Mouse (Mus musculus): ENCODE data around the gene Pcdh9. TPM values are rescaled to one million over a fixed set of nuclear protein-coding genes. Genes with fewer than 3 reads are reported as not detected.

Gene Pcdh9
- polyA plus RNA-seq, 1 experiment from 2014 or later = 25.3 TPM

DNA sequence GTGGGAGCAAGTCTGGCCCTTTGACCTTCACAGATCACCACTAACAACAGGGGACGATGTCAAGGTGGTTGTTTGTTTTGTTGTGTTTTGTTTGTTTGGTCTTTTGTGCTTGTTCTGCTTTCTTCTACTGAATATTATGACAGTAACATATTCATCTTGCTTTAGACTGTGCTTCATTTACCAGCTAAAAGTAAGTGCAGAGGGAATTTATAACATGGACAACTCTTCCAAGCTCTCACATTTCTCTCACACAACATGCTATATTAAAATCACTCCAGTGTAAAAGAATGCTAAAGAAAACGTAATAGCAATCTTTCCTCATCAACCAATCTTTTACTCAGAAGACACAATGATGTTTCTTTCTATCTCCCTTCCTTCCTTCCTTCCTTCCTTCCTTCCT, 787.7 kb downstream of the Pcdh9 start:
- H3K4me2 ChIP-seq (replicated peaks; ENCODE audit: low read depth, low read length) = no peak overlapping the region
- no peak overlapping the region for H3K4me3 ChIP-seq (ENCODE audit: low read depth, low read length)
- no peaks in the 10 kb centered on the region for H3K4me1 ChIP-seq (ENCODE audit: control insufficient read depth, insufficient read depth, low read length)
- no peaks in the 10 kb centered on the region for H3K27me3 ChIP-seq (ENCODE audit: control insufficient read depth, insufficient read depth, low read length)
- H3K9me3 ChIP-seq (ENCODE audit: control insufficient read depth, low read depth, low read length) = no peaks in the 10 kb centered on the region
- H3K36me3 ChIP-seq (ENCODE audit: control insufficient read depth, insufficient read depth, low read length) = no peaks in the 10 kb centered on the region
- H3K9ac ChIP-seq (replicated peaks; ENCODE audit: low read depth, low read length) = no peak overlapping the region
- no peak for ATAC-seq (ENCODE audit: insufficient number of reproducible peaks, insufficient read depth, low FRiP score, low read depth)
- WGBS = 73% methylated on average over 2 of the region's 2 CpGs
- no peak overlapping the region for H3K27ac ChIP-seq (ENCODE audit: low read length)

DNA sequence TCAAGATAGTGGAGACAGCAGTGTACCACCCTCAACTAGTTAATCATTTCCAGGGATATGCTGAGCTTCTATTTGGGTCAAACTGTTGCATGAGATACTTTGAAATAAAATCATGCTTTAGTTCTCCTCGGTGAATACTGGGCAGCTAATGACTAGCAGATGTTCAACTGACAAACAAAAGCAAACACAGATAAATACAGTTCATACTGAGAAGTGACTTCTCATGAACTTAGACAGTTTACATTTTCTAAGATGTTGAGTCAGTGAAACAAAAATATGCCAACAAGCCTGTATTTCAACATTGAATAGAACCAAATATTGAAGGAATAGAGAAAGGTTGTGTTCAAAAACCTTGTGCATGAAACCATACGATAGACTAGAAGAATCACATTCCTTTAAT, 795.4 kb downstream of the Pcdh9 start:
- no peaks in the 10 kb centered on the region for H3K27me3 ChIP-seq (ENCODE audit: control insufficient read depth, insufficient read depth, low read length)
- no peaks in the 10 kb centered on the region for H3K4me1 ChIP-seq (ENCODE audit: control insufficient read depth, insufficient read depth, low read length)
- no peaks in the 10 kb centered on the region for H3K9me3 ChIP-seq (ENCODE audit: control insufficient read depth, low read depth, low read length)
- 32% methylated on average over 2 of the region's 2 CpGs for WGBS
- H3K4me2 ChIP-seq (replicated peaks; ENCODE audit: low read depth, low read length) = no peak overlapping the region
- H3K36me3 ChIP-seq (ENCODE audit: control insufficient read depth, insufficient read depth, low read length) = no peaks in the 10 kb centered on the region
- no peak overlapping the region for H3K9ac ChIP-seq (replicated peaks; ENCODE audit: low read depth, low read length)
- H3K4me3 ChIP-seq (ENCODE audit: low read depth, low read length) = no peak overlapping the region
- H3K27ac ChIP-seq (ENCODE audit: low read length) = no peak overlapping the region
- no peak for ATAC-seq (ENCODE audit: insufficient number of reproducible peaks, insufficient read depth, low FRiP score, low read depth)

DNA sequence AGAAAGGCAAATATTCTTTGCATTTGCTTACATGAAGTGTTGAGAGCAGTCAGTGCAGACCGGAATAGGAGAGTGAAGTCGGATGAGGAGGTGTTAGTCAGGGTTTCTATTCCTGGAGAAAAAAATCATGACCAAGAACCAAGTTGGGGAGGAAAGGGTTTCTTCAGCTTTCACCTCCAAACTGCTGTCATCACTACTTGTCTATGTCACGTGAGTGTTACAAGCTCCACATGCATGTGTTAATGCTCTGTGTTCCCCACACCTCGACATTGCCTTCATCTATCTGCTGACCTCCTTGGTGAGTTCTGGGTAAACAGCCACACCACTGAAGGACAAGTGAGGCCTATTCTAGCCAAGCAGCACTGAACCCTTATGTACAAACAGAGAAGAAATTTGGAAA, 797.7 kb downstream of the Pcdh9 start:
- no peak overlapping the region for H3K27ac ChIP-seq (ENCODE audit: low read length)
- no peak for ATAC-seq (ENCODE audit: insufficient number of reproducible peaks, insufficient read depth, low FRiP score, low read depth)
- H3K4me2 ChIP-seq (replicated peaks; ENCODE audit: low read depth, low read length) = no peak overlapping the region
- H3K4me1 ChIP-seq (ENCODE audit: control insufficient read depth, insufficient read depth, low read length) = no peaks in the 10 kb centered on the region
- no peaks in the 10 kb centered on the region for H3K36me3 ChIP-seq (ENCODE audit: control insufficient read depth, insufficient read depth, low read length)
- no peak overlapping the region for H3K4me3 ChIP-seq (ENCODE audit: low read depth, low read length)
- no peak overlapping the region for H3K9ac ChIP-seq (replicated peaks; ENCODE audit: low read depth, low read length)
- H3K9me3 ChIP-seq (ENCODE audit: control insufficient read depth, low read depth, low read length) = no peaks in the 10 kb centered on the region
- WGBS = 63% methylated on average over 4 of the region's 4 CpGs
- H3K27me3 ChIP-seq (ENCODE audit: control insufficient read depth, insufficient read depth, low read length) = no peaks in the 10 kb centered on the region

DNA sequence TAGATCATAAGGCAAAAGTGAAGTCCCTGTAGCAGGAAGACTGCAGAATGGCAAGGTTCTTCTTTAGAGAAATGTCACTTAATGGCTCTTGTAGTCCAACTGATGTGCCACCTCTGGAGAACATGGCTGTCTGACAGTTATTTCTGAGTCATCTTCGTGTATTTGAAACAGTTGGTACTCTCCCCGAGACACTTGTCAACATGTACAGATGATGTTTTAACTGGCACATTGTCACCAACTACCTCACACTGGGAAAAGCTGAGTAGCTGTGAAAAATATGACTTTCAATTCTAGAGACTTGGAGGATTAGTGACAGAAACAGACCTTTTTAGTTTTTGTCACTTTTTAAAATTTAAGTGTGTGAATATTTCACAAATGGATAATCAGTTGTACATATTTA, 804.8 kb downstream of the Pcdh9 start:
- Histone ChIP-seq H3K9me3 (ENCODE audit: control insufficient read depth, low read depth, low read length) (no peaks in the 10 kb centered on the region), H3K27me3 (ENCODE audit: control insufficient read depth, insufficient read depth, low read length) (no peaks in the 10 kb centered on the region), H3K36me3 (ENCODE audit: control insufficient read depth, insufficient read depth, low read length) (no peaks in the 10 kb centered on the region), H3K27ac (ENCODE audit: low read length) (no peak overlapping the region), H3K4me1 (ENCODE audit: control insufficient read depth, insufficient read depth, low read length) (no peaks in the 10 kb centered on the region), H3K4me3 (ENCODE audit: low read depth, low read length) (no peak overlapping the region), H3K4me2 (replicated peaks; ENCODE audit: low read depth, low read length) (no peak overlapping the region), H3K9ac (replicated peaks; ENCODE audit: low read depth, low read length) (no peak overlapping the region)
- WGBS = 90% methylated on average over 2 of the region's 2 CpGs
- no peak for ATAC-seq (ENCODE audit: insufficient number of reproducible peaks, insufficient read depth, low FRiP score, low read depth)

DNA sequence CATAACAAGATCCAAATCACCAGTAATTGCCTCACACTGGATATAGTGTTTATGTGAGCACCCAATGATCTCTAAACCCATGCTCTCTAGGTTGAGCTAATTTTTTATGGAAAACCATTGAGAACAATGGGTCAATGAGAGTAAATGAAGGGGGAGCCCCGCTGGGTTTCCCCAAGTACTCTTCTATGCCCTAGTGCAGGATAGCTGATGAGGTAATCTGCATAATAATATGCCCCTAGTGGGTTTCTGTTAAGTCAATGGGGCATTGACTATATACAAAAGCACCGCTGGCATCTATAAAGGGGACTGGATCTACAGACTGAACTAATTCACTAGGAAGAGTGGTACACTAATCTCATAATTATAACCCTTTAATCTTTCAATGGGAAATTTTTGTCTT, 807.3 kb downstream of the Pcdh9 start:
- no peak for ATAC-seq (ENCODE audit: insufficient number of reproducible peaks, insufficient read depth, low FRiP score, low read depth)
- Histone ChIP-seq H3K27ac (ENCODE audit: low read length) (no peak overlapping the region), H3K4me2 (replicated peaks; ENCODE audit: low read depth, low read length) (no peak overlapping the region), H3K4me1 (ENCODE audit: control insufficient read depth, insufficient read depth, low read length) (no peaks in the 10 kb centered on the region), H3K4me3 (ENCODE audit: low read depth, low read length) (no peak overlapping the region), H3K27me3 (ENCODE audit: control insufficient read depth, insufficient read depth, low read length) (no peaks in the 10 kb centered on the region), H3K9me3 (ENCODE audit: control insufficient read depth, low read depth, low read length) (no peaks in the 10 kb centered on the region), H3K36me3 (ENCODE audit: control insufficient read depth, insufficient read depth, low read length) (no peaks in the 10 kb centered on the region), H3K9ac (replicated peaks; ENCODE audit: low read depth, low read length) (no peak overlapping the region)
- 45% methylated on average over 2 of the region's 2 CpGs for WGBS

DNA sequence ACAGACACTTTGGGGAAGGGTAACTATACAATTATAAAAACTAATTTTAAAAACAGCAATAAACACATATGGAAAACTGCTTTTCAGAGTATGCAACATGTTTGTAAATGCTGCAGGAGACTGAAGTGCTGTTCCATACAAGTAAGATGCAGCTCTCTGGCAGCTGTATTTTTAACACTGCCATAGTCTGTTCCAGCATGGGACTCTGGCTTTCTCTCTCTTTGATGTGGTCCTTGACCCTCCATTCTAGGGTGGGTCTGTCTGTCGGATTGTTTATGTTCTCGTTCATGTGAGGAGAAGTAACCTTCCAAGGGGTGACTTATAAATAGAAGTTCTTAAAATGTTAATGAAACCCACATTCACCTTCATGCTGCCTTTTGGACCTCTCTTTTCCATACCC, 809.6 kb downstream of the Pcdh9 start:
- no peaks in the 10 kb centered on the region for H3K27me3 ChIP-seq (ENCODE audit: control insufficient read depth, insufficient read depth, low read length)
- H3K4me2 ChIP-seq (replicated peaks; ENCODE audit: low read depth, low read length) = no peak overlapping the region
- no peaks in the 10 kb centered on the region for H3K36me3 ChIP-seq (ENCODE audit: control insufficient read depth, insufficient read depth, low read length)
- no peak overlapping the region for H3K4me3 ChIP-seq (ENCODE audit: low read depth, low read length)
- H3K9me3 ChIP-seq (ENCODE audit: control insufficient read depth, low read depth, low read length) = no peaks in the 10 kb centered on the region
- H3K9ac ChIP-seq (replicated peaks; ENCODE audit: low read depth, low read length) = no peak overlapping the region
- WGBS = 19% methylated on average over 2 of the region's 2 CpGs
- no peak overlapping the region for H3K27ac ChIP-seq (ENCODE audit: low read length)
- no peak for ATAC-seq (ENCODE audit: insufficient number of reproducible peaks, insufficient read depth, low FRiP score, low read depth)
- H3K4me1 ChIP-seq (ENCODE audit: control insufficient read depth, insufficient read depth, low read length) = no peaks in the 10 kb centered on the region

DNA sequence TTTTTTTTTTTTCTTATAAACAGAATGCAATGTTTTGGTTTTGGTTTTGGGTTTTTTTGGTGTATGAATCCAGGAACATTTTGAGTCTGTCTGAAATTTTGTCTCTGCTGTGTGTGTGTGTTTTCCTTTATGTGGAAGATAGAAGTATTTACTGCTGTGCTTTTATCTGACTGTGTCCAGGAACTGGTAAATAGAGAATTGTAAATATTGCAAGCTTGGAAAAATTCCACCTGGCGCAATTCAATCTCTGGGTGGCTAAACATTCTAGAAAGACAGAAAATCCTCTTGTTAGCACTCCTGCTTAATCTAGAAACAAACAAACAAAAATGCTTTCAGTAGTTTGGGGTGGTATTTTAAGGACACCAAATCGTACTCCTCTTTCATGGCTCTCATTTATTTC, 814.7 kb downstream of the Pcdh9 start:
- Histone ChIP-seq H3K27ac (ENCODE audit: low read length) (no peak overlapping the region), H3K9me3 (ENCODE audit: control insufficient read depth, low read depth, low read length) (no peaks in the 10 kb centered on the region), H3K9ac (replicated peaks; ENCODE audit: low read depth, low read length) (no peak overlapping the region), H3K27me3 (ENCODE audit: control insufficient read depth, insufficient read depth, low read length) (no peaks in the 10 kb centered on the region), H3K4me3 (ENCODE audit: low read depth, low read length) (no peak overlapping the region), H3K36me3 (ENCODE audit: control insufficient read depth, insufficient read depth, low read length) (no peaks in the 10 kb centered on the region), H3K4me2 (replicated peaks; ENCODE audit: low read depth, low read length) (no peak overlapping the region), H3K4me1 (ENCODE audit: control insufficient read depth, insufficient read depth, low read length) (no peaks in the 10 kb centered on the region)
- no peak for ATAC-seq (ENCODE audit: insufficient number of reproducible peaks, insufficient read depth, low FRiP score, low read depth)
- 47% methylated on average over 2 of the region's 2 CpGs for WGBS

DNA sequence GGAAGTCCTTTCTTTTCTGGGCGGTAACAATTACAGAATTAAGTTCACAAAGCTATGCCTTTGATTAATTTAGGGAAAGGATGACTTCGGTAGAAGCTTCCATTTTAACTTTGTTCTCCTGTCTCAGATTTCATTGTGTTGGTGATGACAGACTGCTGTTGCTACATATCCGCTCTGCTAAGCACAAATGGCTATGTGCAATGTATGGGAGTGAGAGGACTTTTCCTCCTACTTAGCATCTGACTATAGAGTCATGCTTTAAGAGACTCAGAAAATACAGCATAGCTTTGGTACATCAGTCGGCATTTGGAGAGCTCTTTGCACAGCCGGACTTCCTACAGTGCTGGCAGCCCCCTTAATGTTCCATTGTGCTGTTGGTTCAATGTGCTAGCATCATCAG, 818.1 kb downstream of the Pcdh9 start:
- H3K4me2 ChIP-seq (replicated peaks; ENCODE audit: low read depth, low read length) = no peak overlapping the region
- no peak overlapping the region for H3K9ac ChIP-seq (replicated peaks; ENCODE audit: low read depth, low read length)
- peaks cover 3% of the 10 kb centered on the region for H3K4me1 ChIP-seq (ENCODE audit: control insufficient read depth, insufficient read depth, low read length)
- H3K27me3 ChIP-seq (ENCODE audit: control insufficient read depth, insufficient read depth, low read length) = no peaks in the 10 kb centered on the region
- WGBS = 79% methylated on average over 5 of the region's 5 CpGs
- H3K36me3 ChIP-seq (ENCODE audit: control insufficient read depth, insufficient read depth, low read length) = no peaks in the 10 kb centered on the region
- no peak for ATAC-seq (ENCODE audit: insufficient number of reproducible peaks, insufficient read depth, low FRiP score, low read depth)
- H3K9me3 ChIP-seq (ENCODE audit: control insufficient read depth, low read depth, low read length) = no peaks in the 10 kb centered on the region
- H3K4me3 ChIP-seq (ENCODE audit: low read depth, low read length) = no peak overlapping the region
- no peak overlapping the region for H3K27ac ChIP-seq (ENCODE audit: low read length)

DNA sequence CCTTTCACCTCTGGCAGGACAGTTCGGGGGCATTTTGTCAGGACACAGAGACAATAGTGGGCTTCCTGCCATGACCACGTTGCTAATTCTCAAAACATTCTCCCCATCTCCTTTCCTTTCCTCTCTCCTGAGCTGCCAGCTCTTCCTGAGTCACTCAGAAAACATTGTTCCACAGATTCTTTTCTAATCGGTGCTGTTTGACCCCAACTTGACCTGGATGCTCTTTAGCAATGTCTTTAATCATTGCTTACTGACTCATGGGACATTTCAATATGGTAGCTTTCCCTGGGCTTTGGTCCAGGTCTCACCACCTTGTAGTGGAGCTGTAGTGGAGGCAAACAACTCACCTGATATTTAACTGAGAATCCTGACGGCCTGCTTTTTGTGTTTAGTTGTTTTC, 820.3 kb downstream of the Pcdh9 start:
- Histone ChIP-seq H3K36me3 (ENCODE audit: control insufficient read depth, insufficient read depth, low read length) (no peaks in the 10 kb centered on the region), H3K4me1 (ENCODE audit: control insufficient read depth, insufficient read depth, low read length) (peaks cover 6% of the 10 kb centered on the region), H3K4me2 (replicated peaks; ENCODE audit: low read depth, low read length) (no peak overlapping the region), H3K4me3 (ENCODE audit: low read depth, low read length) (no peak overlapping the region), H3K9me3 (ENCODE audit: control insufficient read depth, low read depth, low read length) (no peaks in the 10 kb centered on the region), H3K27ac (ENCODE audit: low read length) (no peak overlapping the region), H3K27me3 (ENCODE audit: control insufficient read depth, insufficient read depth, low read length) (no peaks in the 10 kb centered on the region), H3K9ac (replicated peaks; ENCODE audit: low read depth, low read length) (no peak overlapping the region)
- ATAC-seq (ENCODE audit: insufficient number of reproducible peaks, insufficient read depth, low FRiP score, low read depth) = no peak
- WGBS = 32% methylated on average over 4 of the region's 4 CpGs
